Mouse (Mus musculus) liver, postnatal 0 days (tissue): Measurements from ENCODE around the gene Lasp1. TPM values are rescaled to one million over a fixed set of nuclear protein-coding genes. Genes with fewer than 3 reads are reported as not detected.

Experiments
- ATAC-seq: fragments of 200-750 bp; cut with Nextera tagmentation; 2 replicates; pipeline ENCODE4 v1.8.0; 2017; ENCODE audit warnings: mild to moderate bottlenecking, moderate library complexity
- DNase-seq: peaks from one replicate; pipeline ENCODE4 v3.0.0-alpha.2; 2016
- H3K27ac ChIP-seq: fragments of 300-500 bp; sonication (generic); 2 replicates; pipeline ENCODE4 v1.5.1; 2014; ENCODE audit warnings: antibody characterized with exemption, moderate library complexity, mild to moderate bottlenecking, low read depth
- H3K27me3 ChIP-seq: fragments of 300-500 bp; sonication (generic); 2 replicates; pipeline ENCODE4 v1.6.1; 2014; ENCODE audit warnings: low read length, control low read depth, mixed read lengths; ENCODE audit not compliant: insufficient read depth
- H3K36me3 ChIP-seq: fragments of 300-500 bp; sonication (generic); replicated peaks from 2 replicates; pipeline ENCODE4 v1.6.1; 2014; ENCODE audit warnings: mild to moderate bottlenecking, control low read depth, low read length, moderate library complexity, mixed read lengths; ENCODE audit not compliant: insufficient read depth
- H3K4me1 ChIP-seq: fragments of 300-500 bp; sonication (generic); 2 replicates; pipeline ENCODE4 v1.6.1; 2014; ENCODE audit warnings: antibody characterized with exemption, mild to moderate bottlenecking, control low read depth; ENCODE audit not compliant: insufficient read depth
- H3K4me2 ChIP-seq: fragments of 300-500 bp; sonication (generic); 2 replicates; pipeline ENCODE4 v1.6.1; 2014; ENCODE audit warnings: low read depth, mild to moderate bottlenecking, low read length, moderate library complexity, mixed read lengths
- H3K4me3 ChIP-seq: fragments of 300-500 bp; sonication (generic); 2 replicates; pipeline ENCODE4 v1.5.1; 2014; ENCODE audit warnings: low read depth, low read length
- H3K9ac ChIP-seq: fragments of 300-500 bp; sonication (generic); replicated peaks from 2 replicates; pipeline ENCODE4 v1.6.1; 2014; ENCODE audit warnings: mild to moderate bottlenecking, moderate library complexity
- H3K9me3 ChIP-seq: fragments of 300-500 bp; sonication (generic); 2 replicates; pipeline ENCODE4 v1.6.1; 2016; ENCODE audit warnings: mild to moderate bottlenecking, control low read depth, low read length, mixed read lengths
- CTCF ChIP-seq: sonication (generic); IDR thresholded peaks from 2 replicates; pipeline ENCODE4 v1.5.1; 2016; ENCODE audit warnings: antibody characterized with exemption, low read depth
- EP300 ChIP-seq: IDR thresholded peaks from 2 replicates; pipeline ENCODE4 v1.6.1; 2016; ENCODE audit warnings: antibody characterized with exemption, low read depth, mild to moderate bottlenecking
- WGBS: fragments of 180-500 bp; shearing (Covaris S2); extraction: QIAGEN DNeasy Blood & Tissue Kit; methylation state at CpG from one replicate; pipeline ENCODE4 v1.1.7; 2014; ENCODE audit not compliant: insufficient replicate concordance; 5-methylcytosine and 5-hydroxymethylcytosine counted together
- polyA plus RNA-seq: library from polyadenylated mRNA; unstranded; fragments of >200 nt; fragmentation: Nextera tagmentation; extraction: Ambion mirVana; gene quantifications from 2 replicates; pipeline ENCODE4 v1.2.1, GENCODE M21; 2015

Lasp1 gene
- polyA plus RNA-seq, 1 experiment from 2014 or later, result 32.2 TPM

DNA sequence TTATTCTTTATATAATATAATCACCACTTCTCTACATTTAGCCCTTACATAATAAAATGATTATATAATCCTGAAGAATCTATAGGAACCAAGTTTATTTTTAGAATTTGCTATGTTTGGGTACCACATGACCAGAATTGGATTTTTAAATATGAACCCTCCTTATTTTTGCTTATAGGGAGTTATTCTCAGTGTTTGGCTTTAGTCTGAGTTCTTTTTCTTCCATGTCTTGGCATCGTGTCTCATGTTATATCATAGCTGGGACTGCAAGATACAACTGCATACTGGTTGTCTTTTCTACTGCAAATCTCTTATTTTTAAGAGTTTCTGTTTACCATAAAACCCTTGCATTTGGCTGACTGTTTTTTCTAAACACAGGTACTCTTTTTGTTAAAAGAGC lies 75.6 kb downstream of the Lasp1 start:
- Histone ChIP-seq H3K36me3 (no peaks in the 10 kb centered on the region), H3K27me3 (no peaks in the 10 kb centered on the region), H3K4me1 (no peaks in the 10 kb centered on the region), H3K9ac (no peak overlapping the region), H3K27ac (no peak overlapping the region), H3K9me3 (no peaks in the 10 kb centered on the region), H3K4me3 (no peak overlapping the region), H3K4me2 (no peak overlapping the region)
- TF ChIP-seq EP300 (no peak), CTCF (no peak)
- DNase-seq (no peak), ATAC-seq (no peak)
- WGBS, result 77% methylated on average over 1 of the region's 1 CpGs

DNA sequence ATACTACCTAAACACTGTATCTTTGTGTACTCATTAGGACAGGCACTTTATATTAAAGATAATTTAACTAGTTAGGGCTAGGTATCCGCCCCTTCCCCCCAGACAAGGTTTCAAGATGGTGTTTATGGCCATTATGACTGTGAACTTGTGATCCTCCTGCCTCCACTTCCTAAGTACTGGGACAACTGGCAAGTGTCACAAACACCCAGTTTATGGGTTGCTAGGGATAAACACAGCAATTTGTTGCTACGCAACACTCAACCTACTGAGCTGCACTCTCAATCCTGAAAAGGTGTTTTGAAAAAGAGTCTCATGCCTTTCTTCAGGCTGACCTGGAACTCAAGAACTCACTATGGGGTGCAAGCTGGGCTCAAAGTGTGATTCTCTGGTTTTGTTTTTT lies 78.5 kb downstream of the Lasp1 start:
- TF ChIP-seq EP300 (no peak), CTCF (no peak)
- DNase-seq (no peak), ATAC-seq (no peak)
- H3K4me1 ChIP-seq, result no peaks in the 10 kb centered on the region
- H3K4me3 ChIP-seq, result no peak overlapping the region
- H3K36me3 ChIP-seq, result no peaks in the 10 kb centered on the region
- H3K9me3 ChIP-seq, result no peaks in the 10 kb centered on the region
- H3K27me3 ChIP-seq, result no peaks in the 10 kb centered on the region
- WGBS, result 84% methylated on average over 2 of the region's 2 CpGs
- no peak overlapping the region for H3K27ac ChIP-seq
- H3K4me2 ChIP-seq, result no peak overlapping the region
- no peak overlapping the region for H3K9ac ChIP-seq

DNA sequence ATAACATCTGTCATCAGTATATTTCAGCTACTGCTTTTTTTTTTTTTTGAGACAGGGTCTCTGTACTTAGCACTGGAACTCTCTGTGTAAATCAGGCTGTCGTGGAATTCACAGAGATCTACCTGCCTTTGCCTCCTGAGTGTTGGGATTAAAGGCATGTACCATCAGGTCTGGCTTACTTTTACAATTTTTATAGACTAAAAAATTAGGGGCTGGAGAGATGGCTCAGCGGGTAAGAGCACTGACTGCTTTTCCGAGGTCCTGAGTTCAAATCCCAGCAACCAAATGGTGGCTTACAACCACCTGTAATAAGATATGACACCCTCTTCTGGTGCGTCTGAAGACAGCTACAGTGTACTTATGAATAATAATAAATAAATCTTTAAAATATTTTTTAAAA lies 81.6 kb downstream of the Lasp1 start:
- Histone ChIP-seq H3K4me3 (no peak overlapping the region), H3K9ac (no peak overlapping the region), H3K4me2 (no peak overlapping the region), H3K27ac (no peak overlapping the region), H3K36me3 (no peaks in the 10 kb centered on the region), H3K27me3 (no peaks in the 10 kb centered on the region), H3K9me3 (no peaks in the 10 kb centered on the region), H3K4me1 (peaks cover 4% of the 10 kb centered on the region; the same call in 1 of the 2 replicates)
- DNase-seq (no peak), ATAC-seq (no peak)
- 91% methylated on average over 4 of the region's 4 CpGs for WGBS
- TF ChIP-seq EP300, result no peak

DNA sequence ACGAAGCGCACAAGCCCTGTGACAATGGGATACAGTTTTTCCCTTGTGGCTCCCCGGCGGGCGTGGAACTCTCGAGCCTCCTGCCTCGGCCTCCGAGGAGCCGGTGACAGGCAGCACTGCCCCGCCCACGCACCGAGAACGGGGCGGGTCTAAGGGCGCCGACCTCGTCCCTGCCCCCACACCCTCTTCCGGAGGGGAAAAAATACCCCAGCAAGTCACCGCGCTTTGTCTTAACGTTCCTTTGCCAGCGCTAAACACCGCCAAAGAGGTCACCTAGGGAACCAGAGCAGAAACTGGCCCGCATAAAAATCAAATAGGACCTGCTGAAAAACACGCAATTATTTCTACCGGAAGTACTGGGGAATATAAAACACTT lies 84.7 kb downstream of the Lasp1 start:
- peak overlapping the region; percentile 69 for H3K4me2 ChIP-seq
- H3K36me3 ChIP-seq, result no peaks in the 10 kb centered on the region
- H3K27me3 ChIP-seq, result no peaks in the 10 kb centered on the region
- TF ChIP-seq EP300 (no peak; the same call in 1 of the 2 replicates), CTCF (no peak)
- H3K9me3 ChIP-seq, result no peaks in the 10 kb centered on the region
- H3K9ac ChIP-seq, result peak overlapping the region; percentile 59
- peak; percentile 87 for DNase-seq
- 5% methylated on average over 26 of the region's 26 CpGs for WGBS
- peak; percentile 61 for ATAC-seq
- peak overlapping the region; percentile 75 for H3K27ac ChIP-seq
- peaks cover 4% of the 10 kb centered on the region; the same call in 1 of the 2 replicates for H3K4me1 ChIP-seq
- peak overlapping the region; percentile 62 for H3K4me3 ChIP-seq

DNA sequence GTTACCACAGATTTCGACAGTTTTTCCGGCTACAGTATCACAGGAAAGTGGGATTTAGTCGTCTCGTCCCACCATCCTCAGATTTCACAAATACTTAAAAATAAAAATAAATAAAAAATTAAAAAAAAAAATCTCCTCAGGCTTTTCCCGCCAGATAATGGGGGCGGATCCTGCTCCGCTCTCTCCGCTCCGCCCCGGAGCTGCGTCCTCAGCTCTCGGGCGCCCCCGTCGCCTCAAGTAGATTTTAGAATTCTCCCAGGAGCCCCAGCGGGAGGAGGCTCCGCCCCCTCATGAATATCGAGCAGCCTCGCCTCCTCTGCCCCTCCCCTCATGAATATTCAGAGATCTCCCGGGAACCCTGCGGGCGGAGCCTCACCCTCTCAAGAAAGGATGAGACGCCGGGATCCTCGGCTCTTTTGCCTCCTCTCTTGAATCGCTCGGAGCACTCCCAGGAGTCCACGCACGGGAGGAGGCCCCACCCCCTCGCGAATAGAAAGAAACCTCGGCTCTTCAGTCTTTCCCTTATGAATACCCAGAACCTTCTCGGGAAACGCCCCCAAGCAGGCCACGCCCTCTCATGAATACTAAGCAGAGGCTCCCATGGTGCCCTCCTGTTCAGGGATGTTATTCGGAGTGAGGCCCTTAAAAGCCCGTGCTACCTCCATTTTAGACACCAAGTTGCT lies 85.3 kb downstream of the Lasp1 start, which contains the start of gene Fbxo47:
Fbxo47 (minus strand) TSS at position 237 of the 683 bp plus-strand sequence.
- ATAC-seq, result peak; percentile 96
- TF ChIP-seq EP300, result peak; percentile 33; the same call in 1 of the 2 replicates
- TF ChIP-seq CTCF, result peak; percentile 77
- WGBS, result 2% methylated on average over 37 of the region's 37 CpGs
- H3K36me3 ChIP-seq, result no peaks in the 10 kb centered on the region
- DNase-seq, result peak; percentile 96
- peak within 1 kb of the TSS; percentile 83 for H3K27ac ChIP-seq
- H3K27me3 ChIP-seq, result no peaks in the 10 kb centered on the region
- peaks cover 4% of the 10 kb centered on the region; the same call in 1 of the 2 replicates for H3K4me1 ChIP-seq
- peak within 1 kb of the TSS; percentile 63 for H3K9ac ChIP-seq
- peak within 1 kb of the TSS; percentile 62 for H3K4me3 ChIP-seq
- no peaks in the 10 kb centered on the region for H3K9me3 ChIP-seq
- peak within 1 kb of the TSS; percentile 69 for H3K4me2 ChIP-seq

DNA sequence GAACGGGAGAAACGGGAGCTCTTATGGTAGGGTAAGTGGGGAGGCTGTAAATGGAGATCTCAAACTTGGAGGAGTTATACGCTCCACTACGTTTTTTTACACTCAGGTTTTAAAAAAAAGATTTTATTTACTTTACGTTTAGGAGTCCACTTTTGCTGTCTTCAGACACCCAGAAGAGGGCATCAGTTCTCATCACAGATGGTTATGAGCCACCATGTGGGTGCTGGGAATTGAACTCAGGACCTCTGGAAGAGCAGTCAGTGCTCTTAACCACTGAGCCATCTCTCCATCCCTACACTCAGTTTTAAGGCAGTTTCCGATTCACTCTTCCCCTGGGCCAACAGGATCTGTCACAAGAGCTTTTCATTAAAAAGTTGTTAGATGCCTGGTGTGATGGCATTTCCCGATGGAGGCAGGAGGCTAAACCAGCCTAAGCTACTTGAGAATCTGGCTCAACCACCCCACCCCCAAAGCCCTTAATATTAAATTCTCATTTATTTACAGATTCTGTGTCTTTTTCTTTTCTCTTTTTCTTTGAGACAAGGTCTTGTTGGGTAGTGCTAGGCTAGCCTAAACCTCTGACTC lies 85.9 kb downstream of the Lasp1 start:
- H3K4me3 ChIP-seq, result peak overlapping the region; percentile 62
- peak overlapping the region; percentile 69 for H3K4me2 ChIP-seq
- TF ChIP-seq EP300 (no peak), CTCF (peak; percentile 17; the same call in 1 of the 2 replicates)
- no peaks in the 10 kb centered on the region for H3K27me3 ChIP-seq
- H3K9me3 ChIP-seq, result no peaks in the 10 kb centered on the region
- 30% methylated on average over 7 of the region's 7 CpGs for WGBS
- ATAC-seq (no peak; the same call in 1 of the 2 replicates), DNase-seq (no peak)
- no peaks in the 10 kb centered on the region for H3K36me3 ChIP-seq
- H3K4me1 ChIP-seq, result peaks cover 4% of the 10 kb centered on the region; the same call in 1 of the 2 replicates
- H3K27ac ChIP-seq, result peak overlapping the region; percentile 83
- H3K9ac ChIP-seq, result peak overlapping the region; percentile 63
